Mouse (Mus musculus) kidney, postnatal 36 days (tissue): ENCODE results near the gene Plcxd2.

ENCODE experiments used
- DNase-seq, 2 experiments: peaks; one replicate each; pipeline ENCODE4 v3.0.0; 2021 to 2022; ENCODE audit warnings: mixed read lengths in 2 of 2

Gene Plcxd2

GRCm38 (mm10) chr16:45936521-45936920 lies 73.5 kb downstream of the Plcxd2 start:
- DNase-seq = no peak

GRCm38 (mm10) chr16:45935956-45936483 lies 74.0 kb downstream of the Plcxd2 start:
- DNase-seq = no peak

DNA sequence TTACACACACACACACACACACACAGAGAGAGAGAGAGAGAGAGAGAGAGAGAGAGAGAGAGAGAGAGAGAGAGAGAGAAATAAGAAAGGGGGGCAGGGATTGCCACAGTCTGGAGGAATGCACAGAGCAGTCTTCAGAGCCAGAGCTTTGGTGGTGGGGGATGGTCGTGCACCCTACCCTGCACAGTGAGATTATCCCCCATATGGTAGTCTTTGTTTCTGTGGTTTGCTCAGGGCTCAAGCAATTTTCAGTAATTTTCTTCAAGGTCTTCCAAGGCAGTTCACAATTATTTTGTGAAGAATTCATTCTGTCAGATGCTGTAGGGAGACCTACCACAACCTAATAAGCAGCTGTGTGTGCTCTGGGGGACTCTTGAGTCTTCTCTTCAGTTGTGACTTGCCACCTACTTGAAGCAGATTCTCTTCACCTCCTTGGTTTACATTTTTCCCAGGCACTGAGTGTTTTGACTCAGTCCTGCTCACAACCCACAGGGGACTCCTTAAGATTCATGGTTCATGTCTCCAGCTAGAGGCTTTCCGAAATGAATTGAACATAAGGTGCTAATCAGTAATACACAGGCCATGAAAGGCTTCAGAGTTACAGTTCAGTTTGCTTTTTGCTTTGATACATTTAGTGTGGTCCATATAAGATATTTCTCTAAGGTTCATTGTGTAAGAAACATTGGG lies 75.2 kb downstream of the Plcxd2 start:
- no peak for DNase-seq

DNA sequence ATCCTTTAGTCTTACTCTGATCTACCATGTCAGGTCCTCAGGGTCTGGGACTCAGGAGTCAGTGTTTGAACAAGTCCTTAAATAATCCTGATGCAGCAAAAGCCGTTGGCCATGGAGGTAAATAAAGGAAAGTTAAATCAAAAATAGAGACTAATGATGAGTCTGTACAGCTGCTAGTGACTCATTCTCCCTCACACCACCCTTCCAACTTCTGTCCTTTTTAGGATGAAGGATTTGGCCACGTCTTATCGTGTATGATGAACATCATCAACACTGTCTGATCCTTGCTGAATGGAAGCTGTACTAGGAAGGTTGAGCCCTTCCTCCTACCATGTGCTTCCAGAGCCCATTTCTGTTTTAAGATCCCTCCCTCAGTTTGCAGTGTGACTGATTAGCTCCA lies 79.7 kb downstream of the Plcxd2 start:
- no peak for DNase-seq

DNA sequence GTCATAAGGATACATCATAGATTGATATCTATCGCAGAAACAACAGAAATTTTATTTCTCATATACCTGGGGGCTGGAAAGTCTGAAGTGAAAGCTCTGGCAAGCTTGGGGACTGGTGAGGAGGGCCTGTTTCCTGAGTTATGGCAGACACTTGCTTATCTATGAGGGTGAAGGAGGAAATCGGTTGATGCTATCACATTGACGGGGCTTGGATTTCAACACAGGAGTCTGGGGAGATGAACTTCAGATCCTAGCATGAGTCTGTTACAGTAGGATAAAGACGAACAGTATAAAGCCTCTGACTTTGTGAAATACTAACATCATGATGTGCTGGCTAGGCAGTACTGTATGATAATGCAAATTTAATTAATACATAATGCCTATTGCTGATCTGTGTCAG lies 81.9 kb downstream of the Plcxd2 start:
- no peak for DNase-seq

DNA sequence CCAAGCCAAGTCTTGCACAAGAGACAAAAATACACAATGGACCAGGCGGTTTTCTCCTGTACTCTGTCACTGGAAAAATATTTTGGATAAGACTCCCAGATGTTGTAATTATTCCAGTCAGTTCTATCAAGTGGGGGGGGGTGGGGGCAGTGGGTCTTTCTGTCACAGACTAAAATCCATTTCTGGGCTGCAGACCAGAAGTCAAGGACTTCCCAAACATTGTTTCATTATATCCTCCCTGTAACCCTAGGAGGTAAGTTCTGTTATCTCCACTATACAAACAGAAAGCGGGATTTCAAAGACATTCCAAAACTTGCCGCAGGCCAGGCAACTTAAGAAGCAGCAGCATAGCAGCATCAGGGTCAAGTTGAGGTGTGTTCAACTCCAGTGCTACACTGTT lies 82.4 kb downstream of the Plcxd2 start:
- no peak for DNase-seq

- peak; percentile 55 to 72 for DNase-seq
Measured at GRCm38 (mm10) chr16:45926875-45927274, 83.1 kb downstream of the Plcxd2 start.

DNA sequence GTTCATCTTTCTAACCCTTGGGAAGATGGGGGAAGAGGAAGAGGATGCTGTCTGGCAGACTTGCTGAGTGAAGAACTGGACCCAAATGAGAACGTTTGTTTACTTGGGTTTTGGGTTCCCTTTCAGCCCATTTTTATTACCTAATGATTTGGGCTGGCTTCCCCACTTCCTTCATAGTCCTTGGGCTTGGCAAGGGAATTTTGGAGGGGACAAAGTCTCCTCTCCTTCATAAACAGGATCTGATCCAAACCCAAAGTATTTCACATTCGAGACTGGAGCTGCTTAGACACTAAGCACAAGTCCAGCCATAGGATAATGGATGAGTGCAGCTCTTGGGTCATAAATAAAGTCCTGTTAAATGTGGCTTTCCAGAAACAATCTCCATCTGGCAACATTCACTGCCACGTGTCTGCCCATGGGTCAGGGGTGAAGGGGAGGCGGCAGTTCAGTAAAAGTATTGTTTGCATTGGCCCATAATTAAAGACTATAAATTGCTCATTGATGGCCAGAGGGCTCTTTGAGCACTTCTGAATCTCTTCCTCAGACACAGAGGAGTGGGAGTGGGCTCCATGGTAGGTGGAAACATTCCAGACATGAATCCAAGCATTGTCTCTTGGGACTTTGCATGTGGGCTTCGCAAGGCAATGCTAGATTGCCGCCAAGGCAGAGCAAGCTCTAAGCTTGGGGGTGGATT lies 86.1 kb downstream of the Plcxd2 start:
- peak in 1 of 2 experiments; percentile 17 for DNase-seq

DNA sequence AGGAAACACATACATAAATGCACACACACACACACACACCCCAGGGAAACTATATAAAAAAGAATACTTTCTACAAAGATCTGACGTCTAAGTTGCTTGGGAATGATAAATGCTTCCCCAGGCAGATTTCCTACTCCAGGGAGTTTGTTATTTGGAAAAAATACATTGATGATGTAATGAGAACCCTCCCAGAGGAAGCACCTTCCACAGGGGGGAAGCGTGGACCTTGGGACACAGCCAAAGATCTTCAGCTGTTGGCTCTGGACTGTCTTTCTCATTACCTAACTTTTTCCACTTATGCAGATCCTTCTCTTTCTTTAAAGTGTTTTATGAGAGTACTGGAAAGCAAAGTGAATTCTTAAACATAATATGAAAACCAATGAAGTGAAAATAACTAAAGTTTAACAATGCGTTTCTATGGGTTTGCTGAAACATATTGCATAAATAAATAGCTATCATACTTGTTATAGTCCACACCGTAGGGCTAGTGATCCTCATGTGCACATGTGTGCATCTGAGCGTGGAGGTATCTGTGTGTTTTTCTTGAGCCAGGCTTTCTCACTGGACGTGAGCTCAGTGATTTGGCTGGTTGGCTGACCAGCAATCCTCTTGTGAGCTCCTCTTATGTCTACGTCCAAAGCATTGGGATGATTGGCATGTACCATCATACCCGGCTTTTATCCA lies 87.3 kb downstream of the Plcxd2 start:
- peak; percentile 66 to 68 for DNase-seq

GRCm38 (mm10) chr16:45919572-45919971 lies 90.4 kb downstream of the Plcxd2 start:
- no peak for DNase-seq
